Mouse (Mus musculus) stomach, embryonic 16.5 days (tissue): Measurements from ENCODE around the gene Xylb. TPM values are rescaled to one million over a fixed set of nuclear protein-coding genes. Genes with fewer than 3 reads are reported as not detected.
A peak's percentile ranks its signal among the peaks of the same experiment; 100 is the strongest.

Source experiments
- ATAC-seq: fragments of 200-750 bp; cut with Nextera tagmentation; 2 replicates; pipeline ENCODE4 v1.8.0; 2017; ENCODE audit warnings: moderate number of reproducible peaks, moderate TSS enrichment; ENCODE audit not compliant: insufficient read depth, low FRiP score
- H3K27ac ChIP-seq: fragments of 300-500 bp; sonication (generic); 2 replicates; pipeline ENCODE4 v1.5.1; 2014; ENCODE audit warnings: low read length
- H3K27me3 ChIP-seq: fragments of 300-500 bp; sonication (generic); 2 replicates; pipeline ENCODE4 v1.6.1; 2014; ENCODE audit warnings: low read length, control low read depth, mixed read lengths; ENCODE audit not compliant: control insufficient read depth, insufficient read depth
- H3K36me3 ChIP-seq: fragments of 300-500 bp; sonication (generic); 2 replicates; pipeline ENCODE4 v1.6.1; 2014; ENCODE audit warnings: low read length; ENCODE audit not compliant: control insufficient read depth, insufficient read depth
- H3K4me1 ChIP-seq: fragments of 300-500 bp; sonication (generic); 2 replicates; pipeline ENCODE4 v1.6.1; 2014; ENCODE audit warnings: low read length, control low read depth, mixed read lengths; ENCODE audit not compliant: control insufficient read depth, insufficient read depth
- H3K4me2 ChIP-seq: fragments of 300-500 bp; sonication (generic); 2 replicates; pipeline ENCODE4 v1.6.1; 2014; ENCODE audit warnings: low read depth, low read length, mixed read lengths
- H3K4me3 ChIP-seq: fragments of 300-500 bp; sonication (generic); replicated peaks from 2 replicates; pipeline ENCODE4 v1.5.1; 2014; ENCODE audit warnings: mild to moderate bottlenecking, low read length
- H3K9ac ChIP-seq: fragments of 300-500 bp; sonication (generic); 2 replicates; pipeline ENCODE4 v1.6.1; 2014; ENCODE audit warnings: low read length
- H3K9me3 ChIP-seq: fragments of 300-500 bp; sonication (generic); replicated peaks from 2 replicates; pipeline ENCODE4 v1.6.1; 2016; ENCODE audit warnings: low read length, control low read depth; ENCODE audit not compliant: control insufficient read depth
- WGBS: fragments of 180-500 bp; shearing (Covaris S2); extraction: QIAGEN DNeasy Blood & Tissue Kit; methylation state at CpG from one replicate; pipeline ENCODE4 v1.1.7; 2014; 5-methylcytosine and 5-hydroxymethylcytosine counted together
- polyA plus RNA-seq: library from polyadenylated mRNA; unstranded; fragments of >200 nt; fragmentation: Nextera tagmentation; extraction: Ambion mirVana; gene quantifications from 2 replicates; pipeline ENCODE4 v1.2.1, GENCODE M21; 2015

The Xylb gene
- polyA plus RNA-seq, 1 experiment from 2014 or later, result 7.0 TPM

GRCm38 (mm10) chr9:119339106-119339505 lies 18.1 kb upstream of the Xylb start:
- H3K9ac ChIP-seq, result peak overlapping the region; percentile 88
- 0 out of 2 replicates have a peak, but pooled peaks cover 7% of the 10 kb centered on the region for H3K36me3 ChIP-seq
- H3K27me3 ChIP-seq, result no peaks in the 10 kb centered on the region
- peaks cover 21% of the 10 kb centered on the region for H3K4me1 ChIP-seq
- peak overlapping the region; percentile 97 for H3K27ac ChIP-seq
- peak overlapping the region; percentile 75 for H3K4me3 ChIP-seq
- no peaks in the 10 kb centered on the region for H3K9me3 ChIP-seq
- ATAC-seq, result no peak
- H3K4me2 ChIP-seq, result peak overlapping the region; percentile 89
- 42% methylated on average over 7 of the region's 7 CpGs for WGBS

DNA sequence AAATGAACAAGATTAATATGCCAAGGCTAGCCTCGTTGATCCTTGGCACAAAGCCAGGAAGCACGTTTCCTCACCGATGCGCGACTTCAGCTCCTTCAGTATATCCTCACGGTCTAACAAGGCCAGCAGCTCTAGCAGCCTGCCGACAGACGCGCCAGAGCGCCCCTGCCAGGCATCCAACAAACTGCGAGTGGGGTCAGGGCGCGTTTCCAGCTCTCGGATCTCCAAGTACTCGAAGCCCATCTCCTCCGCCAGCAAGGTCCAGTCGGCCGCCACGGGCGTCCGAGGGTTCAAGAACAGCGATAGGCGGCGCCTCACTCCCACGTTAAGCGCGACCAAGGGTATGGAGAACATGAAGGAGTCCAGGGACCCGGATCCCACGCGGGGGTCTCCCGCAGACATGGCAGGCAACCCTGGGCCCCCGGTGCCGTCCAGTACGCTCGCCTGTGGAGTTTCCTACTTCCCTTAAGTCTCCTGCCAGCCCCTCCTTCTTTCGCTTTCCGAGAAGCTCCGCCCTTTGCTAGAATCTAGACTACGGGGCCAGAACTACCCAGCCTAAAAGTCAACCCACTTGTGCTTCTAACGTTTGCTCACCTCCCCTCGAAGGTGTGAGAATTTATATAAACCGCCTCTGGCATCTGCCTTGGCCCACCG lies 17.5 kb upstream of the Xylb start, which contains the start of gene Acaa1a:
Gene Acaa1a, plus strand, starts transcription at position 119 of the 654 bp plus-strand sequence.
- H3K36me3 ChIP-seq, result 0 out of 2 replicates have a peak, but pooled peaks cover 10% of the 10 kb centered on the region
- WGBS, result under 1% methylated on average over 43 of the region's 43 CpGs
- peak within 1 kb of the TSS; percentile 75 for H3K4me3 ChIP-seq
- no peaks in the 10 kb centered on the region for H3K9me3 ChIP-seq
- H3K9ac ChIP-seq, result peak within 1 kb of the TSS; percentile 88
- peak within 1 kb of the TSS; percentile 97 for H3K27ac ChIP-seq
- ATAC-seq, result no peak
- peaks cover 16% of the 10 kb centered on the region for H3K4me1 ChIP-seq
- H3K4me2 ChIP-seq, result peak within 1 kb of the TSS; percentile 89
- H3K27me3 ChIP-seq, result no peaks in the 10 kb centered on the region

GRCm38 (mm10) chr9:119340212-119340580 lies 17.0 kb upstream of the Xylb start:
- no peaks in the 10 kb centered on the region for H3K9me3 ChIP-seq
- H3K36me3 ChIP-seq, result 0 out of 2 replicates have a peak, but pooled peaks cover 11% of the 10 kb centered on the region
- H3K27me3 ChIP-seq, result no peaks in the 10 kb centered on the region
- under 1% methylated on average over 8 of the region's 8 CpGs for WGBS
- H3K4me2 ChIP-seq, result peak overlapping the region; percentile 89
- peaks cover 16% of the 10 kb centered on the region for H3K4me1 ChIP-seq
- no peak for ATAC-seq
- H3K9ac ChIP-seq, result peak overlapping the region; percentile 88
- peak overlapping the region; percentile 75 for H3K4me3 ChIP-seq
- peak overlapping the region; percentile 97 for H3K27ac ChIP-seq

GRCm38 (mm10) chr9:119340909-119341816 lies 16.0 kb upstream of the Xylb start, which contains the start of gene Myd88:
TSS of gene Myd88 (minus strand) at chr9:119341411.
- Histone ChIP-seq H3K27me3 (no peaks in the 10 kb centered on the region), H3K4me3 (peak within 1 kb of the TSS; percentile 75), H3K9ac (peak within 1 kb of the TSS; percentile 89), H3K4me2 (peak within 1 kb of the TSS; percentile 89), H3K27ac (peak within 1 kb of the TSS; percentile 97), H3K9me3 (no peaks in the 10 kb centered on the region), H3K4me1 (peaks cover 16% of the 10 kb centered on the region), H3K36me3 (0 out of 2 replicates have a peak, but pooled peaks cover 11% of the 10 kb centered on the region)
- under 1% methylated on average over 68 of the region's 68 CpGs for WGBS
- peak; percentile 99 for ATAC-seq

GRCm38 (mm10) chr9:119342728-119343127 lies 14.5 kb upstream of the Xylb start:
- ATAC-seq, result no peak
- H3K36me3 ChIP-seq, result 0 out of 2 replicates have a peak, but pooled peaks cover 19% of the 10 kb centered on the region
- H3K9me3 ChIP-seq, result no peaks in the 10 kb centered on the region
- H3K9ac ChIP-seq, result peak overlapping the region; percentile 89
- H3K4me1 ChIP-seq, result peaks cover 16% of the 10 kb centered on the region
- peak overlapping the region; percentile 89 for H3K4me2 ChIP-seq
- WGBS, result 72% methylated on average over 7 of the region's 7 CpGs
- no peak overlapping the region for H3K27ac ChIP-seq
- no peaks in the 10 kb centered on the region for H3K27me3 ChIP-seq
- peak overlapping the region; percentile 75 for H3K4me3 ChIP-seq

- Histone ChIP-seq H3K27me3 (no peaks in the 10 kb centered on the region), H3K4me1 (peaks cover 12% of the 10 kb centered on the region), H3K36me3 (peaks cover 26% of the 10 kb centered on the region; the same call in 1 of the 2 replicates), H3K4me2 (no peak overlapping the region), H3K9ac (no peak overlapping the region), H3K9me3 (no peaks in the 10 kb centered on the region), H3K4me3 (no peak overlapping the region), H3K27ac (no peak overlapping the region)
- ATAC-seq, result no peak
- WGBS, result 86% methylated on average over 8 of the region's 8 CpGs
Observed at GRCm38 (mm10) chr9:119346376-119346775, 10.8 kb upstream of the Xylb start.

DNA sequence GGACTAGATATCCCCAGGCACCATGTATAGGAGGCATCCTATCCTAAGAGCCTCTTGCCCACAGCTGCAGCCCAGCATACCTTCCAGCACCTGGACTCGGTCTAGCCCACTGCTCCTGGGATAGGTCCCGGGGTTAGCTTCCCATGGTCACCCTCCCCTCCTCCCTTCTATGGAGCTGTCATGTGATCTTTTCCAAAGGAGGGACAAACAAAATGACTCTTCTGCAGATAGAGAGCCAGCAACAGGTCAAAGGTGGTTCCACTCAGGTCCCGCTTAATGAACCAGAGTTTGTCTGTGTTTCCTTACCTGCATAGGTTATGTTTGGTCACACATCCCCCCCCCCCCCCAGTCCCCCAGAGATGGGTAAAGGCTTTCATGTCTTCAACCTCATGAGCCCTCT lies 6.7 kb upstream of the Xylb start:
- no peaks in the 10 kb centered on the region for H3K27me3 ChIP-seq
- ATAC-seq, result no peak
- H3K4me1 ChIP-seq, result no peaks in the 10 kb centered on the region
- H3K9ac ChIP-seq, result no peak overlapping the region
- H3K9me3 ChIP-seq, result no peaks in the 10 kb centered on the region
- no peak overlapping the region for H3K27ac ChIP-seq
- no peak overlapping the region for H3K4me3 ChIP-seq
- 82% methylated on average over 3 of the region's 3 CpGs for WGBS
- no peak overlapping the region for H3K4me2 ChIP-seq
- peaks cover 15% of the 10 kb centered on the region; the same call in 1 of the 2 replicates for H3K36me3 ChIP-seq

DNA sequence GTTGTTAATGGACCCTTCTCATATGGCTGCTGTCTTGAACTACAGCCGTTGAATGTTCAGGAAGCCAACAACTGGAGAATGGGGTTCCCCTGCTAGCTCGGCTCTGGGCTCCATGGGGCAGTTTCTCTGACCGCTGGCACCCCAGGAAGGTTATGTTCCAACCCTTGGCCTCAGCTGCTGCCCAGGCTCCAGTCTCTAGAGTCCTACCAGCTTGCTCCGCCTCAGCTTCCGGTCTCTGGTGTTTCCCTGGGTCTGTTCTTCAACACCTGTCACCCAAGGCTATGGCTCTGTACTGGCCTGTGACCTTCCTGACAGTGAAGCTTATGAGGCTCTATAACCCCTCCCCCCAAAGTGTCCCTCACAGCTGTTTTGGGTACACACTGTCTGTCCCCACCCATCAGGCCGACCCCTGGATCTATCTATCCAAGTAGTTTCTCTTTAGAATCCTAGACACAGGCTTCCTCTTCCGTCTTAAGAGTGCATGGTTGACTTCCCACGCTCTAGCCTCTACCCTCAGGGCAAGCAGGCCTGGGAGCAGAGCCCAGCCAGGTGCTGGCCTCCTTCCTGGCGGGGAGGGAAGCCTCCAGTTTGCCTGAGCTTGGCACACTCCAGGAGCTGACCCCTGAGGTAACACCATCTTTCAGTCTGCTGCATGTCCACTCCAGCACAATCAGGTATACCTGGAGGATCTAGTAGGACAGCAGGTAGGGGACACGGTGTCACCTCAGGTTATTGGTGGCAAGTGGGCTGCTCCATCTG lies 6.1 kb upstream of the Xylb start:
- Histone ChIP-seq H3K4me1 (no peaks in the 10 kb centered on the region), H3K27ac (no peak overlapping the region), H3K9me3 (no peaks in the 10 kb centered on the region), H3K4me3 (no peak overlapping the region), H3K4me2 (no peak overlapping the region), H3K36me3 (peaks cover 15% of the 10 kb centered on the region; the same call in 1 of the 2 replicates), H3K9ac (no peak overlapping the region), H3K27me3 (no peaks in the 10 kb centered on the region)
- ATAC-seq, result no peak
- 88% methylated on average over 10 of the region's 10 CpGs for WGBS
